Mouse (Mus musculus) liver, adult (tissue): ENCODE data around the gene Micall2.

Experiments
- GATA4 ChIP-seq: IDR thresholded peaks from 2 replicates; pipeline ENCODE4 v1.6.1; 2014; ENCODE audit warnings: mild to moderate bottlenecking, low read length; ENCODE audit not compliant: insufficient replicate concordance

The Micall2 gene

GRCm38 (mm10) chr5:139735677-139736503 lies at the start of gene Micall2:
Gene Micall2, minus strand, starts transcription at chr5:139736336.
- no peak for TF ChIP-seq GATA4

GRCm38 (mm10) chr5:139781406-139781805 lies 45.3 kb upstream of the Micall2 start:
- no peak for TF ChIP-seq GATA4

- no peak for TF ChIP-seq GATA4
These were observed 40.8 kb upstream of the Micall2 start for GRCm38 (mm10) chr5:139776966-139777365.

- peak; percentile 41; the same call in 1 of the 2 replicates for TF ChIP-seq GATA4
These were observed 39.2 kb upstream of the Micall2 start, which contains the start of gene Ints1 for GRCm38 (mm10) chr5:139775216-139775926. Gene Ints1, minus strand, starts transcription at chr5:139775674.

- no peak for TF ChIP-seq GATA4
These were observed 32.1 kb upstream of the Micall2 start for GRCm38 (mm10) chr5:139768216-139768615.

- TF ChIP-seq GATA4, result no peak
These were observed 28.2 kb upstream of the Micall2 start for GRCm38 (mm10) chr5:139764296-139764695.

GRCm38 (mm10) chr5:139758096-139758495 lies 22.0 kb upstream of the Micall2 start:
- TF ChIP-seq GATA4, result no peak

- no peak for TF ChIP-seq GATA4
These were observed 20.4 kb upstream of the Micall2 start for GRCm38 (mm10) chr5:139756586-139756985.

- TF ChIP-seq GATA4, result no peak
These were observed 20.0 kb upstream of the Micall2 start for GRCm38 (mm10) chr5:139756135-139756534.

GRCm38 (mm10) chr5:139754753-139755152 lies 18.6 kb upstream of the Micall2 start:
- TF ChIP-seq GATA4, result no peak

GRCm38 (mm10) chr5:139750535-139750934 lies 14.4 kb upstream of the Micall2 start:
- TF ChIP-seq GATA4, result no peak

- no peak for TF ChIP-seq GATA4
These were observed 13.4 kb upstream of the Micall2 start for GRCm38 (mm10) chr5:139749413-139750125.

- no peak for TF ChIP-seq GATA4
These were observed 9.6 kb upstream of the Micall2 start for GRCm38 (mm10) chr5:139745771-139746170.

- no peak for TF ChIP-seq GATA4
These were observed 2.6 kb upstream of the Micall2 start for GRCm38 (mm10) chr5:139738592-139739315.
